Mouse (Mus musculus) erythroblast, embryonic 14.5 days (primary cell): ENCODE measurements around the gene Ergic1.

Experiments
- GATA1 ChIP-seq: IDR thresholded peaks from 2 replicates; pipeline ENCODE4 v1.6.1; 2012; ENCODE audit warnings: low read length, inconsistent platforms, mixed read lengths
- TAL1 ChIP-seq: IDR thresholded peaks from 3 replicates; pipeline ENCODE4 v1.6.1; 2012; ENCODE audit warnings: low read length, inconsistent platforms, mixed read lengths

GRCm38 (mm10) chr17:26633926-26634325 is 72.6 kb downstream of the Ergic1 start:
- TF ChIP-seq TAL1 = no peak
- TF ChIP-seq GATA1 = no peak
